Mouse (Mus musculus) MEL (cell line): ENCODE measurements around the gene Olfr725.

Source experiments
- BHLHE40 ChIP-seq: IDR thresholded peaks from 2 replicates; pipeline ENCODE4 v1.6.1; 2012; ENCODE audit warnings: low read depth, mild to moderate bottlenecking, inconsistent platforms, low read length, improper control_type of control experiment, borderline replicate concordance
- CHD2 ChIP-seq: IDR thresholded peaks from 2 replicates; pipeline ENCODE4 v1.6.1; 2011; ENCODE audit warnings: low read length, improper control_type of control experiment
- CTCF ChIP-seq, 3 experiments: IDR thresholded peaks in 2 of 3; conservative IDR thresholded peaks in 1 of 3; 2 replicates each; pipeline ENCODE4 v1.5.1; 2011 to 2012; ENCODE audit warnings: low read length in 3 of 3, low read depth in 2 of 3, mild to moderate bottlenecking in 2 of 3, improper control_type of control experiment in 1 of 3, inconsistent platforms in 1 of 3, mixed read lengths in 1 of 3, moderate library complexity in 1 of 3; ENCODE audit not compliant: control insufficient read depth in 1 of 3, insufficient read depth in 1 of 3, poor library complexity in 1 of 3, severe bottlenecking in 1 of 3
- GATA1 ChIP-seq: IDR thresholded peaks from 2 replicates; pipeline ENCODE4 v1.6.1; 2011; ENCODE audit warnings: low read depth, low read length, improper control_type of control experiment
- POLR2A ChIP-seq, 2 experiments: IDR thresholded peaks; 2 replicates each; pipeline ENCODE4 v1.6.1; 2011 to 2012; ENCODE audit warnings: low read length in 2 of 2, mild to moderate bottlenecking in 2 of 2, control low read depth in 1 of 2, improper control_type of control experiment in 1 of 2, low read depth in 1 of 2, moderate library complexity in 1 of 2; ENCODE audit not compliant: control insufficient read depth in 1 of 2, insufficient read depth in 1 of 2, poor library complexity in 1 of 2
- USF2 ChIP-seq, 2 experiments: IDR thresholded peaks; 2 replicates each; pipeline ENCODE4 v1.6.1; 2011 to 2012; ENCODE audit warnings: improper control_type of control experiment in 2 of 2, low read length in 2 of 2, borderline replicate concordance in 1 of 2, inconsistent platforms in 1 of 2, low read depth in 1 of 2, mild to moderate bottlenecking in 1 of 2; ENCODE audit not compliant: insufficient read depth in 1 of 2
- ZC3H11A ChIP-seq: IDR thresholded peaks from 2 replicates; pipeline ENCODE4 v1.6.1; 2012; ENCODE audit warnings: low read depth, mild to moderate bottlenecking, inconsistent platforms, low read length, improper control_type of control experiment
- ZKSCAN1 ChIP-seq: IDR thresholded peaks from 2 replicates; pipeline ENCODE4 v1.6.1; 2012; ENCODE audit warnings: low read depth, mild to moderate bottlenecking, inconsistent platforms, low read length, improper control_type of control experiment, moderate library complexity

- TF ChIP-seq CTCF (IDR thresholded peaks at IDR 0.05 in 2 of 3, conservative IDR thresholded peaks at IDR 0.05 in 1 of 3; ENCODE audit: control insufficient read depth in 1 of 3, insufficient read depth in 1 of 3, low read depth in 2 of 3, low read length in 3 of 3, poor library complexity in 1 of 3, severe bottlenecking in 1 of 3) (no peak), POLR2A (IDR thresholded peaks at IDR 0.05; ENCODE audit: control insufficient read depth in 1 of 2, insufficient read depth in 1 of 2, low read depth in 1 of 2, low read length in 2 of 2, poor library complexity in 1 of 2) (no peak), GATA1 (no peak), BHLHE40 (no peak), ZC3H11A (no peak), USF2 (IDR thresholded peaks at IDR 0.05; ENCODE audit: borderline replicate concordance in 1 of 2, insufficient read depth in 1 of 2, low read depth in 1 of 2, low read length in 2 of 2) (no peak), ZKSCAN1 (no peak), CHD2 (no peak)
Measured at GRCm38 (mm10) chr14:50040275-50040674, at the start of gene Olfr725.
